Mouse (Mus musculus) thymus, postnatal 25 days (tissue): ENCODE results near the gene Tmem217.

Source experiments
- DNase-seq: peaks from one replicate; pipeline ENCODE4 v3.0.0; 2022

Gene Tmem217

GRCm38 (mm10) chr17:29488257-29488977 lies 63.8 kb downstream of the Tmem217 start:
- DNase-seq: no peak

- DNase-seq: no peak
Measured at GRCm38 (mm10) chr17:29485336-29486233, 66.6 kb downstream of the Tmem217 start.

GRCm38 (mm10) chr17:29484431-29484830 lies 67.8 kb downstream of the Tmem217 start:
- no peak for DNase-seq

- no peak for DNase-seq
Measured at GRCm38 (mm10) chr17:29483282-29483681, 68.9 kb downstream of the Tmem217 start.

- no peak for DNase-seq
Measured at GRCm38 (mm10) chr17:29482632-29483031, 69.6 kb downstream of the Tmem217 start.

- DNase-seq: no peak
Measured at GRCm38 (mm10) chr17:29480256-29480655, 71.9 kb downstream of the Tmem217 start.

- DNase-seq: no peak
Measured at GRCm38 (mm10) chr17:29478271-29478670, 73.9 kb downstream of the Tmem217 start.

- DNase-seq: no peak
Measured at GRCm38 (mm10) chr17:29477357-29477756, 74.8 kb downstream of the Tmem217 start.

- no peak for DNase-seq
Measured at GRCm38 (mm10) chr17:29476461-29476860, 75.7 kb downstream of the Tmem217 start.
